Mouse (Mus musculus) forebrain, embryonic 11.5 days (tissue): ENCODE results near the gene Wdr27. TPM values are rescaled to one million over a fixed set of nuclear protein-coding genes. Genes with fewer than 3 reads are reported as not detected.

Experiments
- ATAC-seq: fragments of 200-750 bp; cut with Nextera tagmentation; replicated peaks from 2 replicates; pipeline ENCODE4 v1.8.0; 2017; ENCODE audit warnings: moderate TSS enrichment; ENCODE audit not compliant: low FRiP score
- DNase-seq: peaks from one replicate; pipeline ENCODE4 v3.0.0-alpha.2; 2017; ENCODE audit warnings: low spot score
- H3K27ac ChIP-seq: fragments of 300-500 bp; sonication (generic); 2 replicates; pipeline ENCODE4 v1.5.1; 2014; ENCODE audit warnings: low read depth, low read length
- H3K27me3 ChIP-seq: fragments of 300-500 bp; sonication (generic); 2 replicates; pipeline ENCODE4 v1.6.1; 2014; ENCODE audit warnings: mild to moderate bottlenecking, low read length, mixed read lengths; ENCODE audit not compliant: control insufficient read depth, insufficient read depth
- H3K36me3 ChIP-seq: fragments of 300-500 bp; sonication (generic); 2 replicates; pipeline ENCODE4 v1.6.1; 2014; ENCODE audit warnings: mild to moderate bottlenecking, low read length, moderate library complexity, mixed read lengths; ENCODE audit not compliant: control insufficient read depth, insufficient read depth
- H3K4me1 ChIP-seq: fragments of 300-500 bp; sonication (generic); replicated peaks from 2 replicates; pipeline ENCODE4 v1.6.1; 2014; ENCODE audit warnings: low read length, mixed read lengths; ENCODE audit not compliant: control insufficient read depth, insufficient read depth
- H3K4me2 ChIP-seq: fragments of 300-500 bp; sonication (generic); 2 replicates; pipeline ENCODE4 v1.6.1; 2014; ENCODE audit warnings: low read depth, mild to moderate bottlenecking, low read length, moderate library complexity, mixed read lengths; ENCODE audit not compliant: severe bottlenecking
- H3K4me3 ChIP-seq: fragments of 300-500 bp; sonication (generic); 2 replicates; pipeline ENCODE4 v1.5.1; 2014; ENCODE audit warnings: low read depth, low read length
- H3K9ac ChIP-seq: fragments of 300-500 bp; sonication (generic); 2 replicates; pipeline ENCODE4 v1.6.1; 2014; ENCODE audit warnings: low read length
- H3K9me3 ChIP-seq: fragments of 300-500 bp; sonication (generic); 2 replicates; pipeline ENCODE4 v1.6.1; 2016; ENCODE audit warnings: low read length, mixed read lengths; ENCODE audit not compliant: control insufficient read depth
- WGBS: fragments of 180-500 bp; shearing (Covaris S2); extraction: QIAGEN DNeasy Blood & Tissue Kit; methylation state at CpG from one replicate; pipeline ENCODE4 v1.1.7; 2014; 5-methylcytosine and 5-hydroxymethylcytosine counted together
- polyA plus RNA-seq: library from polyadenylated mRNA; unstranded; fragments of >200 nt; fragmentation: Nextera tagmentation; extraction: Ambion mirVana; gene quantifications from 2 replicates; pipeline ENCODE4 v1.2.1, GENCODE M21; 2014

Wdr27 gene
- polyA plus RNA-seq, 1 experiment from 2014 or later = 6.1 TPM

DNA sequence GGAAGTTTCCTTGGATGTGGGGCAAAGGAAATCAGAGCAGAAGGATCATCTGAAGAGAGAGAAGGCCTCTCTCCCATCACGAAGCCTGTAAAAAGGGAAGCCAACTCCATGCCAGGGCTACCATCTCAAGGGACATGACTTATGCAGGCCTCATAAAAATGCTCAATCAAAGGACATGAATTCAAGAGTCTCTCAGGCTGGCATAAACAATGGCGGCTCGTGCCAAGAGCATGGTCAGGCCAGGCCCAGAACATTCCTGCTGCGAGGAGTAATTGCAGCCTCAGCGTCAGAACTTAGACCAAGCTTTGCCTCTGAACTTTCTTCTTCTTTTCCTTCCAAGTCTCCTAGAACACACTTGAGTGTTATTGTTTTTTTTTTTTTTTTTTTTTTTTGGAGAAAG, 163.6 kb downstream of the Wdr27 start:
- no peak overlapping the region for H3K9ac ChIP-seq
- ATAC-seq = no peak
- no peaks in the 10 kb centered on the region for H3K27me3 ChIP-seq
- no peak for DNase-seq
- H3K9me3 ChIP-seq = no peaks in the 10 kb centered on the region
- no peak overlapping the region for H3K4me2 ChIP-seq
- no peak overlapping the region for H3K4me3 ChIP-seq
- no peaks in the 10 kb centered on the region for H3K4me1 ChIP-seq
- no peaks in the 10 kb centered on the region for H3K36me3 ChIP-seq
- H3K27ac ChIP-seq = no peak overlapping the region
- WGBS = 96% methylated on average over 5 of the region's 5 CpGs

DNA sequence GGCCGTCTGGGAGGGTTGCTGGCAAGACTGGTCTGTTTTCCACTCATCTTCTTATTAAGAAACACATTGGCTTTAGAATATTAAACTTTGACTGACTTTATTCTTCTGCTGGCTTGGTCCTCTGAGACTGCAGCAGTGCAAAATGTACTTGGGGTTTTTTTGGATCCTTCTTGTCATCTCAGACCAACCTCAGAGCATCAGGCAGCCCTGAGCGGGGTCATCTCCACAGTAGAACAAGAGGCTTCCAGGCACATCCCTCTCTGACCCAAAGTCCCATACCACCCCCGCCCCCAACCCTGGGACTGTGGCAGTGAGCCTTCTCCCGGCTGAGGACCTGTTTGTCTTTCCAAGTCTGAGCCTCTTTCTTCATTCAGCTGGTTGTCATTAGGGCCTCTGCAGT, 171.6 kb downstream of the Wdr27 start:
- ATAC-seq (no peak), DNase-seq (no peak)
- H3K36me3 ChIP-seq = no peaks in the 10 kb centered on the region
- H3K4me2 ChIP-seq = no peak overlapping the region
- 76% methylated on average over 4 of the region's 4 CpGs for WGBS
- no peaks in the 10 kb centered on the region for H3K4me1 ChIP-seq
- H3K27me3 ChIP-seq = no peaks in the 10 kb centered on the region
- H3K4me3 ChIP-seq = no peak overlapping the region
- H3K9me3 ChIP-seq = no peaks in the 10 kb centered on the region
- no peak overlapping the region for H3K27ac ChIP-seq
- H3K9ac ChIP-seq = no peak overlapping the region

DNA sequence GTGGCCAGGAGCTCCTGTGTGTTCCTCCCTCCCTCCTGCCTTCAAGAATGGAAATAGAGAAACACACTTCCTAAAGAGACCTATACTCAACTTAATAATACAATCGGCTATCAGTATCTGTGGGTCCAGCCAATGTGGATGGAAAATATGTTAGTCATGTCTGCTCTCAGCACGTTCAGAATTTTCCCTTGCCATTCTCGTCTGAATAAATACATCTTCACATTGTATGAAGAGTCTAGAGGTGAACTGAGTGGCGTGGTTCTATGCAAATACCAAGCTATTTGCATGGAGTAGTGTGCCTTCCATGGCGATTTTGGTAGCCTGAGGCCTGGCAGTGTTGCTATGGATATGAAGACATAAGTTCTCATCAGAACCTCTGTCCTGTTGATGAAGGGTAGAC, 172.6 kb downstream of the Wdr27 start:
- ATAC-seq (no peak), DNase-seq (no peak)
- H3K9me3 ChIP-seq = no peaks in the 10 kb centered on the region
- H3K36me3 ChIP-seq = no peaks in the 10 kb centered on the region
- WGBS = 83% methylated on average over 5 of the region's 5 CpGs
- no peak overlapping the region for H3K9ac ChIP-seq
- no peak overlapping the region for H3K4me2 ChIP-seq
- H3K27me3 ChIP-seq = no peaks in the 10 kb centered on the region
- no peaks in the 10 kb centered on the region for H3K4me1 ChIP-seq
- H3K27ac ChIP-seq = no peak overlapping the region
- H3K4me3 ChIP-seq = no peak overlapping the region

Other genes starting within 250 kb of the Wdr27 start
- gene Thbs2, start 248.9 kb downstream of the Wdr27 start, polyA plus RNA-seq = 2.4 and 4.7 TPM in 2 replicates
- 29.5 and 32.4 TPM in 2 replicates for gene 1600012H06Rik, start within 50 bp of the Wdr27 start, polyA plus RNA-seq
- gene Phf10, start 18.1 kb upstream of the Wdr27 start, polyA plus RNA-seq = 33.2 and 36.2 TPM in 2 replicates
- 11.5 and 13.1 TPM in 2 replicates for gene 9030025P20Rik, start 35.3 kb upstream of the Wdr27 start, polyA plus RNA-seq
- gene Gm3417, start 35.6 kb upstream of the Wdr27 start, polyA plus RNA-seq = 1.9 and 2.2 TPM in 2 replicates
- 6.7 and 9.2 TPM in 2 replicates for gene Gm3435, start 67.0 kb upstream of the Wdr27 start, polyA plus RNA-seq
- 98.2 and 107 TPM in 2 replicates for gene Ermard, start 98.0 kb upstream of the Wdr27 start, polyA plus RNA-seq
- gene Tcte3, start 98.3 kb upstream of the Wdr27 start, polyA plus RNA-seq = not detected in 2 replicates
- 4.2 and 4.6 TPM in 2 replicates for gene Gm3448, start 98.4 kb upstream of the Wdr27 start, polyA plus RNA-seq